ENCODE assay signal across 24 mouse cellular contexts in genomic region chr14:10660247-10660646, GRCm38 (mm10).
DNase-seq lines count a peak whose midpoint lies in the region; ATAC-seq lines count a peak whose summit lies in the region.
"Had no signal": no experiment of that assay in that cellular context is flagged by ENCODE, and none has a peak within 500 bp of the region (broad histone marks: within the 10 kb centered on the region; RNA-seq: fewer than 3 reads in every experiment).

No protein-coding gene starts in this region.

- H3K27ac ChIP-seq in hindbrain, embryonic 10.5 days, result peak overlapping the region; percentile 79
- no peak overlapping the region for H3K27ac ChIP-seq in hindbrain, embryonic 13.5 days
- H3K27ac ChIP-seq: embryonic facial prominence, embryonic 12.5 days; forebrain, embryonic 12.5 days had no signal

- no peaks in the 10 kb centered on the region for H3K27me3 ChIP-seq in hindbrain, embryonic 10.5 days (ENCODE audit: insufficient read depth, poor library complexity, severe bottlenecking)
- no peaks in the 10 kb centered on the region for H3K27me3 ChIP-seq in hindbrain, embryonic 13.5 days
- H3K27me3 ChIP-seq: CH12.LX; embryonic facial prominence, embryonic 12.5 days; forebrain, embryonic 12.5 days had no signal

- no peak for DNase-seq in hindbrain, embryonic 10.5 days (ENCODE audit: low spot score)
- DNase-seq in ES-CJ7 (ENCODE audit: low read depth, low spot score) (peak; percentile 38), ZHBTc4 (ENCODE audit: low read depth, low spot score) (peak; percentile 53)
- DNase-seq in heart, adult 18-20 months, result no peak
- DNase-seq: adrenal gland, adult 8-10 months; adrenal gland, postnatal 14 days; adrenal gland, postnatal 36 days; B cell, adult 2 months; cerebellum, adult 11-12 months; cerebellum, adult 2 months; cerebellum, adult 9-10 months; cerebellum, postnatal 10 days; cerebellum, postnatal 25 days had no signal

- H3K36me3 ChIP-seq in hindbrain, embryonic 10.5 days, result no peaks in the 10 kb centered on the region
- H3K36me3 ChIP-seq in hindbrain, embryonic 13.5 days, result no peaks in the 10 kb centered on the region
- H3K36me3 ChIP-seq: embryonic facial prominence, embryonic 10.5 days; embryonic facial prominence, embryonic 12.5 days; forebrain, embryonic 10.5 days; forebrain, embryonic 12.5 days had no signal

- H3K9me3 ChIP-seq in hindbrain, embryonic 10.5 days, result no peaks in the 10 kb centered on the region
- no peaks in the 10 kb centered on the region for H3K9me3 ChIP-seq in hindbrain, embryonic 13.5 days
- H3K9me3 ChIP-seq: embryonic facial prominence, embryonic 10.5 days; embryonic facial prominence, embryonic 12.5 days; forebrain, embryonic 10.5 days; forebrain, embryonic 12.5 days had no signal

- ATAC-seq in hindbrain, embryonic 13.5 days (ENCODE audit: low FRiP score), result no peak
- ATAC-seq: activated CD4-positive, CD25-positive, alpha-beta regulatory T cell, adult 4 months; CD4-positive, CD25-positive, alpha-beta regulatory T cell, adult 4 months; forebrain, embryonic 14.5 days; forebrain, embryonic 16.5 days had no signal

- WGBS in hindbrain, embryonic 10.5 days, result 92% methylated on average over 4 of the region's 4 CpGs
- 83% methylated on average over 4 of the region's 4 CpGs for WGBS in hindbrain, embryonic 13.5 days

- H3K4me3 ChIP-seq in hindbrain, embryonic 10.5 days, result no peak overlapping the region
- H3K4me3 ChIP-seq in hindbrain, embryonic 13.5 days, result no peak overlapping the region
- H3K4me3 ChIP-seq: embryonic facial prominence, embryonic 10.5 days; embryonic facial prominence, embryonic 12.5 days; erythroblast, embryonic 14.5 days; forebrain, embryonic 10.5 days; forebrain, embryonic 12.5 days had no signal

- no peak overlapping the region for H3K9ac ChIP-seq in hindbrain, embryonic 13.5 days
- H3K9ac ChIP-seq: embryonic facial prominence, embryonic 12.5 days; forebrain, embryonic 12.5 days had no signal

- H3K4me2 ChIP-seq in hindbrain, embryonic 13.5 days, result no peak overlapping the region
- H3K4me2 ChIP-seq: embryonic facial prominence, embryonic 12.5 days; forebrain, embryonic 12.5 days had no signal

- peaks cover 13% of the 10 kb centered on the region; the same call in 1 of the 2 replicates for H3K4me1 ChIP-seq in hindbrain, embryonic 10.5 days (replicated peaks)
- peaks cover 6% of the 10 kb centered on the region; the same call in 1 of the 2 replicates for H3K4me1 ChIP-seq in hindbrain, embryonic 13.5 days (replicated peaks)
- H3K4me1 ChIP-seq: embryonic facial prominence, embryonic 12.5 days; forebrain, embryonic 12.5 days had no signal

Comparison
In these comparisons a context has a peak if more than half of its experiments do, and no peak if none do; other contexts are left out.
1. DNase-seq: peak in ES-CJ7 (single experiment) and ZHBTc4 (single experiment); none in hindbrain, embryonic 10.5 days (single experiment) and heart, adult 18-20 months (0 of 2).